Mouse (Mus musculus) bone marrow, adult 2 months (tissue): Measurements from ENCODE around the gene Axin1. TPM values are rescaled to one million over a fixed set of nuclear protein-coding genes. Genes with fewer than 3 reads are reported as not detected.

ENCODE experiments used
- H3K27ac ChIP-seq: fragments of 200-500 bp; 2 replicates; pipeline ENCODE4 v1.5.1; 2012; ENCODE audit warnings: low read depth, mild to moderate bottlenecking, control low read depth, inconsistent platforms, low read length; ENCODE audit not compliant: control insufficient read depth, poor library complexity, insufficient read depth
- H3K4me1 ChIP-seq: fragments of 200-500 bp; 2 replicates; pipeline ENCODE4 v1.6.1; 2011; ENCODE audit warnings: low read length; ENCODE audit not compliant: control insufficient read depth, insufficient read depth
- H3K4me3 ChIP-seq: fragments of 200-500 bp; replicated peaks from 2 replicates; pipeline ENCODE3; 2011; ENCODE audit warnings: mild to moderate bottlenecking, low read depth, low read length, control low read depth; ENCODE audit not compliant: control insufficient read depth
- CTCF ChIP-seq: fragments of 200-500 bp; IDR thresholded peaks from 2 replicates; pipeline ENCODE4 v1.5.1; 2011; ENCODE audit warnings: low read length, control low read depth; ENCODE audit not compliant: control insufficient read depth, insufficient read depth
- POLR2A ChIP-seq: fragments of 200-500 bp; IDR thresholded peaks from 2 replicates; pipeline ENCODE4 v1.6.1; 2011; ENCODE audit warnings: low read depth, mild to moderate bottlenecking, control low read depth, low read length, borderline replicate concordance; ENCODE audit not compliant: control insufficient read depth
- WGBS: fragments of 180-500 bp; shearing (Covaris S2); methylation state at CpG from one replicate; pipeline ENCODE4 v1.1.7; 2018; 5-methylcytosine and 5-hydroxymethylcytosine counted together
- polyA plus RNA-seq: library from polyadenylated mRNA; stranded (reverse); fragments of >200 nt; gene quantifications from 2 replicates; pipeline ENCODE4 v1.2.4, GENCODE M21; 2011; ENCODE audit warnings: low replicate concordance; ENCODE audit not compliant: missing spikeins, insufficient read depth, insufficient read length

Gene Axin1
- polyA plus RNA-seq, 1 experiment, result 23.1 TPM

- 89% methylated on average over 12 of the region's 12 CpGs for WGBS
- Histone ChIP-seq H3K27ac (no peak within 1 kb of the TSS), H3K4me1 (no peaks in the 10 kb centered on the region; the same call in 1 of the 2 replicates), H3K4me3 (no peak within 1 kb of the TSS)
- TF ChIP-seq POLR2A (no peak), CTCF (no peak)
Measured at GRCm38 (mm10) chr17:26207686-26208085, 69.2 kb downstream of the Axin1 start, which contains the start of gene Arhgdig. TSS of gene Arhgdig (minus strand) at chr17:26207786.

GRCm38 (mm10) chr17:26212241-26212640 is 73.8 kb downstream of the Axin1 start:
- TF ChIP-seq POLR2A (no peak), CTCF (no peak)
- 87% methylated on average over 7 of the region's 7 CpGs for WGBS
- Histone ChIP-seq H3K4me1 (no peaks in the 10 kb centered on the region), H3K27ac (no peak overlapping the region), H3K4me3 (no peak overlapping the region)

GRCm38 (mm10) chr17:26212681-26213080 is 74.2 kb downstream of the Axin1 start:
- Histone ChIP-seq H3K27ac (no peak overlapping the region), H3K4me1 (no peaks in the 10 kb centered on the region), H3K4me3 (no peak overlapping the region)
- TF ChIP-seq POLR2A (no peak), CTCF (no peak)
- 83% methylated on average over 11 of the region's 11 CpGs for WGBS

GRCm38 (mm10) chr17:26221508-26221907 is 83.0 kb downstream of the Axin1 start:
- WGBS, result 81% methylated on average over 2 of the region's 2 CpGs
- no peak for TF ChIP-seq CTCF
- no peak for TF ChIP-seq POLR2A

GRCm38 (mm10) chr17:26225150-26225549 is 86.7 kb downstream of the Axin1 start:
- no peak overlapping the region for H3K27ac ChIP-seq
- 82% methylated on average over 12 of the region's 12 CpGs for whole genome bisulfite sequencing
- no peak for TF ChIP-seq POLR2A
- no peak for TF ChIP-seq CTCF
- H3K4me3 ChIP-seq, result no peak overlapping the region
- H3K4me1 ChIP-seq, result no peaks in the 10 kb centered on the region; the same call in 1 of the 2 replicates

More at GRCm38 (mm10) chr17:26221508-26221907, 83.0 kb downstream of the Axin1 start:
- Histone ChIP-seq H3K27ac (no peak overlapping the region), H3K4me1 (no peaks in the 10 kb centered on the region), H3K4me3 (no peak overlapping the region)

GRCm38 (mm10) chr17:26229776-26230175 is 91.3 kb downstream of the Axin1 start:
- H3K27ac ChIP-seq, result no peak overlapping the region

GRCm38 (mm10) chr17:26231156-26231555 is 92.7 kb downstream of the Axin1 start:
- Histone ChIP-seq H3K4me3 (no peak overlapping the region), H3K27ac (peak overlapping the region; percentile 37; the same call in 1 of the 2 replicates), H3K4me1 (peaks cover 3% of the 10 kb centered on the region; the same call in 1 of the 2 replicates)
- TF ChIP-seq POLR2A (no peak), CTCF (no peak)
- WGBS, result 30% methylated on average over 5 of the region's 5 CpGs

More at GRCm38 (mm10) chr17:26229776-26230175, 91.3 kb downstream of the Axin1 start:
- Histone ChIP-seq H3K4me1 (peaks cover 1% of the 10 kb centered on the region; the same call in 1 of the 2 replicates), H3K4me3 (no peak overlapping the region)
- TF ChIP-seq POLR2A (no peak), CTCF (no peak)
- WGBS, result 37% methylated on average over 5 of the region's 5 CpGs

GRCm38 (mm10) chr17:26232863-26233262 is 94.4 kb downstream of the Axin1 start:
- no peak overlapping the region for H3K27ac ChIP-seq
- no peak overlapping the region for H3K4me3 ChIP-seq
- 74% methylated on average over 8 of the region's 8 CpGs for WGBS
- TF ChIP-seq CTCF, result peak; percentile 52
- no peak for TF ChIP-seq POLR2A
- peaks cover 6% of the 10 kb centered on the region for H3K4me1 ChIP-seq

- TF ChIP-seq CTCF, result no peak
- Histone ChIP-seq H3K27ac (0 out of 2 replicates have a peak overlapping the region, but pooled peaks have one; percentile 11), H3K4me3 (no peak overlapping the region), H3K4me1 (peaks cover 6% of the 10 kb centered on the region)
- 73% methylated on average over 8 of the region's 8 CpGs for WGBS
Measured at GRCm38 (mm10) chr17:26234386-26234785, 95.9 kb downstream of the Axin1 start.
